Mouse (Mus musculus) retina, postnatal 7 days (tissue): ENCODE measurements around the gene Hmcn1.

Experiments used
- DNase-seq: peaks from one replicate; pipeline ENCODE4 v3.0.0-alpha.2; 2012; ENCODE audit warnings: low read depth, low spot score

Hmcn1 gene

GRCm38 (mm10) chr1:150680345-150680744 is 312.9 kb downstream of the Hmcn1 start:
- no peak for DNase-seq

- no peak for DNase-seq
Observed at GRCm38 (mm10) chr1:150645314-150645713, 347.9 kb downstream of the Hmcn1 start.

GRCm38 (mm10) chr1:150639522-150639921 is 353.7 kb downstream of the Hmcn1 start:
- no peak for DNase-seq

DNA sequence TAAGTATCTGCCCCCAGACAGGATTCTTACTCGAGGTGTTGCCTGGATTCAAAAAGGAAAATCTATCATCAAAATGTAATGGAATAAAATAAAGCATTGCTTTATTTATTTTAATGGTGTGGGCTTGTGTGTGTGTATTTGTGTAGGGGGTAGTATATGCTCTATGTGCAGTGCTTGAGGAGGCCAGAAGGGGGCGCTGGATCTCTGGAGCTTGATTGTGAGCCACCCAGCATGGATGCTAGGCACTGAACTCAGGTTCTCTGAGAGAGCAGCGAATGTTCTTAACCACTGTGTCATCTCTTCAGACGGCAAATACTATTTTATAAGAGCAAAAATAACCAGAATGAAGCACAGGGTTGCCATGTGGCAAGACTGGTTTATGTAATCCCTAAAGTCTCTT is 360.7 kb downstream of the Hmcn1 start:
- no peak for DNase-seq

- no peak for DNase-seq
Observed at GRCm38 (mm10) chr1:150631856-150632171, 361.4 kb downstream of the Hmcn1 start.

GRCm38 (mm10) chr1:150631035-150631855 is 362.0 kb downstream of the Hmcn1 start:
- DNase-seq, result no peak

GRCm38 (mm10) chr1:150623226-150623625 is 370.0 kb downstream of the Hmcn1 start:
- DNase-seq, result no peak

GRCm38 (mm10) chr1:150610539-150610938 is 382.7 kb downstream of the Hmcn1 start:
- no peak for DNase-seq

- DNase-seq, result no peak
Observed at GRCm38 (mm10) chr1:150606173-150606572, 387.1 kb downstream of the Hmcn1 start.

DNA sequence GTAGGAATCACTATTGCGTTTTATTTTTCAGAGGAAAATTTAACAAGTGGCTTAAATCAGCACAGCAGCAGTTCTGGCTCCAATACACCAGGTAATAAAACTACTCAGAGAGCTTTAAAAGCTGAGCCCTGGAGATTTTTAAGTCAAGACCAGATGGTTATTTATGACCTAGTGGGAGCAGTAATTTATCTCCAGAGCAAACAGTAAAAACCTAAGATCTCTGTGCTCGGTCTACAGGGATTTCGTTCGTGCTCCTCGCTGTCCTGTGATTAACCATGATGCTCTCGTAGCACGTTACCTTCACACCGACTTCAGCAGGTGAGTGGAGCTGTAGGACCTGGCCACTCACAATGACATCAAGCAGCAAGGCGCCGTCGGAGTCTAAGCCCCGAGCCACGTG is 399.6 kb downstream of the Hmcn1 start:
- no peak for DNase-seq

DNA sequence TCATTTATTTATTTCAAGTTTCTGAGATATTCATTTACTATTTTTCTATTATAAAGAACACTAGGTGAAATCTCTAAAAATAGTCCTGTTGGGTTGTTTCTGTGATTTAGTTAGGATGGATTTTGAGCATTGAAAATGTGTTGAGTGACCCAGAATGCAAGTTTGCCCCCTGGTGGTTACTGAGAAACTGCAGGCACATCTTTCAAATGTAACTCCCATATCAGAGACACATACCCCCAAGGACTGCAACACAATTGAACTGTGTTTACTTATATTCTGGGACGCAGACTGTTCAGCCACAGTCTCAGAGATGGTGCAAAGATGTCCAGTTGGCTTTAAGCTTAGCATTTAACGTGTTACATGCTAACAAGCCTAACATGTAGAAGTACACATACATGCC is 402.0 kb downstream of the Hmcn1 start:
- peak; percentile 5 for DNase-seq

- no peak for DNase-seq
Observed at GRCm38 (mm10) chr1:150587410-150587809, 405.8 kb downstream of the Hmcn1 start.

DNA sequence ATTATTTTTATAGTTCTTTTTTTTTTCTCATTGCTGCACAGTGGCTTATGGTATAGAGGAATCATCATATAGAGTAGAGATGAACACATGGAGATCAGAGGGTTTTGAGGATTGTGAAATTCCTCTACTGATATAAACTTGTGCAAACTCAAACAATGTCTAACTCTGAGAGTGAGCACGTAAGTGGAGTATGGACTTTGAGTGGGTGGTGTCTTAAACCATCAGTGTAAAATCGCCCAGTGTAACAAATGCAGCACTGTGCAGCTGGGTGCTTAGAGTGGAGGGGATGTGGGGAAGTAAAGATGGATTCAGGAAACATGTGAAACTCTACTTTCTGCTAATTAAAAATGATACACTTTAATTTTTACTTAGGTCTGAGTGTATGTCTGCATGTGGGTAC is 408.8 kb downstream of the Hmcn1 start:
- no peak for DNase-seq

- no peak for DNase-seq
Observed at GRCm38 (mm10) chr1:150583734-150584133, 409.5 kb downstream of the Hmcn1 start.

- no peak for DNase-seq
Observed at GRCm38 (mm10) chr1:150580561-150580960, 412.7 kb downstream of the Hmcn1 start.

GRCm38 (mm10) chr1:150573407-150573806 is 419.8 kb downstream of the Hmcn1 start:
- DNase-seq, result no peak

GRCm38 (mm10) chr1:150570562-150571156 is 422.6 kb downstream of the Hmcn1 start:
- no peak for DNase-seq

DNA sequence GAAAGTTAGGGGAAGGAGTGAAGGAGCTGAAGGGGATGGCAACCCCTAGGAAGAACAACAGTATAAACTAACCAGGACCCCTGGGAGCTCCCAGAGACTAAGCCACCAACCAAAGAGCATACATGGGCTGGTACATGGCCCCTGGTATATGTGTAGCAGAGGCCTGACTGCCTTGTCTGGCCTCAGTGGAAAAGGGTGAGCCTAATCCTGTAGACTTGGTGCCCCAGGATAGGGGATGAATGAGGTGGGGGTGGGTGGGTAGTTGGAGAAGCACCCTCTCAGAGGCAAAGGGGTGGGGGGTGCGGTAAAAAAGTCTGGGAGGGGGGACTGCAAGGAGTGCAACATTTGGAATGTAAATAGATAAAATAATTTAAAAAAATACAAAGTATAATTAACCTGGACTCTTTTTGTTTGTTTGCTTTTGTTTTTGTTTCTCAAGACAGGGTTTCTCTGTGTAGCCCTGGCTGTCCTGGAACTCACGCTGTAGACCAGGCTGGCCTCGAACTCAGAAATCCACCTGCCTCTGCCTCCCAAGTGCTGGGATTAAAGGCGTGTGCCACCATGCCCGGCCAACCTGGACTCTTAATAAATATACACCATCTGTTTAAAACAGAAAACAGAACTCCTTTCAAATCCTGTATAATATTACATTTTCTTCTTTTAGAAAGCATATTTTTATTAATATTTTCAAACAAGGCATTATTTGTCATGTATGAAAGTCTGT is 423.3 kb downstream of the Hmcn1 start:
- DNase-seq, result no peak

GRCm38 (mm10) chr1:150566287-150566686 is 426.9 kb downstream of the Hmcn1 start:
- no peak for DNase-seq

DNA sequence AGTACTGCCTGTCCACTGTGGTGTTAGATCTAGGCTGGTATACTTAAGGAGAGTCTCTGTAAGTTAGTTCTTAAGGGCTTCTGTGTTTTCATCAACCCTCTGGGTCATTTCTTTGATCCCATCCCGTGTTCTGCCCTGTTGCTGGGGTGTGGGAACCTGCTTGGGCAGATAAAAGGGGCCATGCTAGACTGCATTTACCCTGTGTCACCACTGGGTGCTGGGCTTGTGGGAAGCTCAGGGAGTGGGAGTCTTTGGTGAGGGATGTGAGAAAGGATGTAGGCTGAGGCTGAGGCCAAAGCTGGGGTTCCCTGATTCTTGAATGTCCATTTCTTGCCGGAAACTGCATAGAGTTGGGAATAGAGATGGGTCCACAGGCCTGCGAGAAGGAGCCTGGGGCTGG is 436.6 kb downstream of the Hmcn1 start:
- no peak for DNase-seq

- DNase-seq, result no peak
Observed at GRCm38 (mm10) chr1:150551390-150551789, 441.8 kb downstream of the Hmcn1 start.

GRCm38 (mm10) chr1:150546463-150546862 is 446.8 kb downstream of the Hmcn1 start:
- DNase-seq, result no peak

DNA sequence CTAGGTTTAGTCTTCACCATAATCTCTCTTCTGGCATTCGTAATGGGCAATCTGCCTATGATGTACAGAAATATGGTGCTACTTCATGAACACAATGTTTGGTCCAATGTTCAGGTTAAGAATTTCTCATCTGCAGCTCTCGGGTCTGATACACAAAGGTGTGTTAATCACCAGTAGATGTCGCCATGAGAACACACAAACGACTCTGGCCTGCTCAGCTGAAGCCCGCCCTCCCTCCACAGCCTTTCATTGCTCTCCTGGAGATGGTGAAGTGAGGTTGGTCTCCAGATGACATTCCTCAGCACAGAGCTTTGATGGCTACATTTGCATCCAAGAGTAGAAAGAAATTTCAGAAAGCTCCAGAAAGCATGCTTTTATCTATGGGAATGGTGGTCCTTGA is 453.0 kb downstream of the Hmcn1 start:
- DNase-seq, result peak; percentile 46
